Mouse (Mus musculus) cerebellum, postnatal 4 days (tissue): ENCODE data around the gene Srsf12.

Experiments used
- DNase-seq, 2 experiments: peaks; one replicate each; pipeline ENCODE4 v3.0.0; 2022; ENCODE audit warnings: low spot score in 2 of 2, mixed read lengths in 1 of 2

The Srsf12 gene

DNA sequence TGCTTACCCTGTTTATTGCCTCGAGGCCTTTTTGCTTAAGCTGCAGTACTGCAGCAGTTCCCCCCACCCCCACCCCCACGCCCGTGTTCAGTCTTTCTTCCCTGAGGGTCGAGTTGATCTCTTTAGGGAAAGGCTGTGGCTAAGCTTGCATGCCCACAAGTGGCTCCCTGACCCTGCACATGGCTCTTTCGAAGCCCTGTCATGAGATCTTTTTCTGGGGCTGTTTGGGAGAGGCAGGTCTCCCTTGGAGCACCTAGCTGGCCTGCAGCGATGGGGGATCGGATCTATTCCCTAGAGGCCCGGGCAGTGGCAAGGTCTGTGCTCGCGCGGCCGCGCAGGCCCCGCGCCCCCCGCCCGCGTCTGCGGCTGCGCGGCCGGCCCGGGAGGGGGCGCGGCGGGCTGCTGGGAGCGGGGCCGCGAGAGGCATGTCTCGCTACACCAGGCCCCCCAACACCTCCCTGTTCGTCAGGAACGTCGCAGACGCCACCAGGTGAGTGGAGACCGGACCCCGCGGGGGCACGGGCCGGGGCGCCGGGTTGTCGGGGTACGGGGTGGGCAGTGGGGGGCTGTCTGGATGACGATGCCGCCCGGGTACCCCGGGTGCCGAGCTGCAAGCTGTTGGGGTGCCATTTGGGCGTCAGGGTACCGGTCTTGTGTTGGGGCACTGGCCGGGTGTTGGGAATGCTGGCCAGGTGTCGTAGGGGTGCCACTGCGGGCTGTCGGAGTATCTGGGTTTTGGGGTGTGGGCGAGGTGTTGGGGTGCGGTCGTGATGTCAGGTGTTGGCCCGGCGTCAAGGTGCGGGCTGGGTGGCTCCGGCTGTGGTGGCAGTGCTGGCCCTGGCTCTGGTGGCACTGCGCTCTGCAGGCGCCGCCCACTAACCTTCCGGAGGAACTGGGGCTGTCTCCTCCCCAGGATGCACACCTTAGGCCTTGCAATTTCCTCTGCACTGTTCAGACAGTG lies at the start of gene Srsf12:
Srsf12 (plus strand) TSS at position 111 of the 961 bp plus-strand sequence.
- DNase-seq, result peak; percentile 30 to 33

DNA sequence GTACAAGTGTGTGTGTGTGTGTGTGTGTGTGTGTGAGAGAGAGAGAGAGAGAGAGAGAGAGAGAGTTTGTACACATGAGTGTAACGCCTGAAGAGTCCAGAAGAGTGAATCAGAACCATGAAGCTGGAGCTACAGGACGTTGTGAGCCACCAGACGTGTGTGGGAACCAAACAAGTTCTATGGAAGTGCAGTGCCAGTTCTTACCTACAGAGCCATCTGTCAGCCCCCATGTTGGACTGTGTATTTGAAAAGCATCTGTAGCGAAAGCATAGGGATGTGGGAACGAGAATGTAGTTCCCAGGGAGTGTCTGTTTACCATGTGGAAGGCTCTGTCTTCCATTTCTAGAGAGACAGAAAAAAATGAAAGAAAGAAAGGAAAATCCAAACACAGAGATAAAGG lies 25.3 kb upstream of the Srsf12 start:
- no peak for DNase-seq

DNA sequence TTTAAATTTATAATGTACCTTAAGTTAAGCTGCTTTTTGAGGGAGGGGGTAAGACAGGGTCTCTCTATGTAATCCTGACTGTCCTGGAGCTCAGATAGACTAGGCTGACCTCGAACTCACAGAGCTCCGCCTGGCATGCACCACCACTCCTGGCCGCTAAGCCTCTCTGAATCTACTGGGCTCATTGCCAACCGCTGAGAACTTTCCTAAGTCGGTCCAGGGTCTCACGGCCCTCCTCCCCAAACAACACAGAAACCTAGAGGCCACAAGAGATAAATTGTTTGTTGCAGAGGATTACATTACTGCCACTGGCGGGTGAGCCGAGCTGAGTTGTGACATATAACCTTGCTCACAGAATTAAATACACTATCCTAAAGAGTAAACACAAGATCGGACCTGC lies 20.6 kb upstream of the Srsf12 start:
- DNase-seq, result peak in 1 of 2 experiments; percentile 60

DNA sequence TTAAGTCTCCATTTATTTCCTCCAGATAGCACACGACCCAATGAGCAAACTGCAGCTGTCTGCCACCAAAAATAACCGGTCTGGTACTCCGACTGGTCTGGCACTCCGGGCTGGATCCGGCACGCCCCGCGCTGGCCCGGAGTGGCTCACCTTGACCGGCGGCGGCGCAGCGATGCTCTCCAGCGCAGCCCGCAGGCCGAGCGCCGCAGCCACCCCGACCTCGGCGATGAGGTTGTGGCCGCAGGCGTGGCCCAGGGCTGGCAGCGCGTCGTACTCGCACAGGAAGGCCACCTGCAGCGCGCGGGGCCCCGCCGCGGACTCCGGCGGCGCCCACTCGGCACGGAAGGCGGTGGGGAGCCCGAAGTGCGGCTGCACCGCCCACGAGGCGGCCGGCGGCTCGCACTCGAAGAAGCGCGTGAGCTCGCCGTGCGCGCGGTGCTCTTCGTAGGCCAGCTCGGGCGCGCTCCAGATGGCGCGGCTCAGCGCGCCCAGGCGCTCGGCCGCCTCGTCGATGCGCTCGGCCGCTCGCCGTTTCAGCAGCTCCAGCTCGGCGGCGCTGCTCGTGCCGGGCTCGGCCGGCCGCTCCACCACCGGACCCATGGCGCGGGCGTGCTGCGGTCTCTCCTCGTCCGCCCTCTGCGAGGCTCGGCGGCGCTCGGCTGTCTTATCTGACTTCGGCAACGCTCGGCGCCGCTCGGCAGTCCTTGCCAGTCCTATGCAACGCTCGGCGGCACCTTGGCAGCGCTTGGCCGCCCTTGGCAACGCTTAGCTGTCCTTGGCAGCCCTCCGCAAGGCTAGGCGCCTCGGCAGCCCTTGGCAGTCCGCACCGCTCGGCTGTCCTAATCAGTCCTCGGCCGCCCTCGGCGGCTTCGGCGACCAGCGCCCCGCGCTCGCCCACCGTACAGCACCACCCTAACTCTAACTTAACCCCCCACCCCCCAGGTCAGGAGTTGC lies 19.7 kb upstream of the Srsf12 start:
- peak; percentile 92 to 99 for DNase-seq

DNA sequence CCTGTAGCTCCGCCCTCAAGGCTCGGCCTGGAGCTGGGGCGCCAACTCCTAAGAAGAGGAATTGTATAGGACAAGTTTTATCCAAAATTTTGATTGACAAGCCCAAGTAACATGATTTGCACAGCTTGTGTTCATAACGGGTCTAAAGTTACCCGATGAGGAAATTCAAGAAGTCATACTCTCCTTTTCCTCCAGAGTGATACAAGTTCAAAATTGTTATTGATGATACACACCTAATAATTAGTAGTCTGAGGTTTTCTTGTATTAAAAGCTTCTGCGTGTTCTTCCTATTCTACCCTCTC lies 19.1 kb upstream of the Srsf12 start, which contains the start of gene Pm20d2:
Pm20d2 (minus strand) TSS at position 3 of the 302 bp plus-strand sequence.
- no peak for DNase-seq

DNA sequence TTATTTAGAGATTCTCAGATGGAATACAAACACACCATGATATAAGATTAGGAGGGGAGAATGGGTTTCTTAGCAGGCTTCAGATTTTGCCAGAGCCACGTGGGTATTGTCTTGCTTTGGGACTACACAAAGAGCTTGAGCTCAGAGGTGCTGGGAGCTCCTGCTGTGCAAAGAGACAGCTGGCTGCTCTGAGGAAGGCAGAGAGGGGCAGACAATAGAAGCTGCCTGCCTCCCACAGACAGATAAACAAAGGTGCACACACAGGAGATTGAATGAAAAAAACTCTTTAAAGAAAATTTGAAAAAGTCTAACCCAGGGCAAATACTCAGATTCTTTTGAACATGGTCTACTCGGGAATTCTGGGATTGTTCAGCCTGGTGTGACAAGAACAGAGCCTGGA lies 10.7 kb upstream of the Srsf12 start:
- no peak for DNase-seq

DNA sequence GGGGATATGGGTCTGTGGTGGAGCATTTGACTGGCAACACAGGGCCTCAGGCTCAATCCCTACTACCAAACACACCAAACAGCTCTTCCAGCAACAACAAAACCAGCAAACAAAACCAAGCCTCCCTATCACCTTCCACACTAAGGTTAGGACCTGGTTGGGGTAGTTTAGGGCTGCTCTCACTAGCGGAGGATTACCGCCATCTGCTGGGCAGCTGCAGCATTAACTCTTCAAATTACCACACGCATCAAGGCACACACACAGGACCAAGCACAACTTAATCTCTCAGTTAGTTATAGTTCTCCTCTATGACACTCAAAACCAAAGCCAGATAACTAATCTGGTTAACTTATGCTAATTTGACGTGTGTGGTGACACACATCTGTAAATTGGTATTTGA lies 4.1 kb upstream of the Srsf12 start:
- peak in 1 of 2 experiments; percentile 59 for DNase-seq

DNA sequence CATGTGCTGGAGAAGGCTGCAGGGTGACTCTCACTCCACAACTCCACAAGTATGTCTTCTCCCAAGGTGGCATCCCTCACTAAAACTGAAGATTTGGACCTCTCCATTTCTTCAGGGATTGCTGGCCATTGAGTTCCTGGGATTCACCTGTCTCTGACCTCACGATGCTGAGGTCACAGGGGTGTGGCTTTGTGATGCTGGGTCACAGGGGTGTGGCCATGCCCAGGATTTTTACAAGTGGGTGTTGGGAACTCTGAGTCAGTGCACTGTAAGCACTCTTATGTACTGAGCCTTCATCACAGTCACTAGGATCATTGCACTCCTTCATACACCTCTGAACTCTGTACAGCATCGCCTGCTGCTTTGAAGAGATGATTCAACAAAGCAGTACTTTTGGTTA lies 1.2 kb upstream of the Srsf12 start:
- no peak for DNase-seq

DNA sequence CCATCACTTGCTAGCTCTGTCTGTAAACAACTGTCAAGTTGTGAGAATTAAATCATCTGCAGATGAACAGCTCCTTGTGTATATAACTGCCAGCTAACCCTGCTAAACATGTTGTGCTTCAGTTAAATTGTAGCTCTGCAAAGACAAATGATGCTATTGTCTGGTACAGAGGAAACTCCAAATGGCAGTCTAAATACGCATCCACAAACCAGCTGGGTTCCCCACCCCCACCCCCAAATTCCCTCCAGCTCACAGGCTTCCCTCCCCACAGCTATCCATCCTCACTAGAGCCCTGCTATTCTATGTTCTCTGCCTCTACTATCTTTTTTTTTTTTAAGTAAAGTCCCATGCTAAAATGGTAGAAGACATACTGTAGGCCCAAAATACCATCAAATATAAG lies 13.1 kb downstream of the Srsf12 start:
- no peak for DNase-seq

DNA sequence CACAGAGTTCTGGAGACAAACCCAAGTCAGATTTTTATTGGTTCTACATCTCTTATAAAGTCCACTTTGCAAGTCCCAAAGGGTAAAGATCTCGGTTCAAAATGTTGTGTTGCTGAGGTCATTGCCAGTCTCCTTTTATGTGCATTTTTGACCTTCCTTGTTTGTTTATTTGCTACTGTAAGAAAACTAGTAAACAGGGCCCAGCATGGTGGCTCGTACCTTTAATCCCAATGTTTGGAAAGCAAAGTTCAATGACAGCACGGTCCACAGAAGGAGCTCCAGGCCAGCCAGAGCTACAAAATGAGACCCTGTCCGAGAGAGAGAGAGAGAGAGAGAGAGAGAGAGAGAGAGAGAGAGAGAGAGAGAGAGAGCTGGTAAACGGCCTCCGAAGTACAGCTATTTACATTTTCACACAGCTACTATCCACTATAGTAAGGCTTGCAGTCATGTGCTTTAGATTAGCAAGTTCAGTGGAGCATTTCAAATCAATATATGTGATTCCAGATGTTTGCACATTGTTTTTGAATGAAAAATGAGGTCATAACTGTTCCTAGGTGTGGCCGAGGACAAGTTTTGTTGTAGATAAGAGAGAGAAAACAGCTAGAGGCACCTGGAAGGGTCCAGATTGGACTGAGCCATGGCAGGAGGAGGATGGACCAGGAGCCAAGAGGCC lies 15.3 kb downstream of the Srsf12 start:
- DNase-seq, result no peak

DNA sequence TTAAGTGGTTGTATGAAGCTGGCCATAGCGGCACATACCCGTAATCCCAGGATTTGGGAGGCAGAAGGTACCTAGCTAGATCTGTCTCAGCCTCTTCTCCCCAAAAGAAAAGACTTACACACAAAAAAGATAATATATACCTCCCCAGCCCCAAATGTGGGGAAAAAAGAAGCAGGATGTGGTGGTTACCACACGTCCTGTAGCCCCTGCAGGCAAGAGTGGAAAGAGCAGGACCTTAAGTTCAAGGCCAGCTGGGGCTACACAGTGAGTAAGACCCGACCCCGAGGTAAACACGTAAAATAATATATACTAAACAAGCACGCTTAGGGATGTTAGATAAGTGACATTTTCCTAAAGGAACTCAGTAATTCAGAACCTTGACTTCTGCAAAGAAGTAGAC lies 18.4 kb downstream of the Srsf12 start:
- no peak for DNase-seq

DNA sequence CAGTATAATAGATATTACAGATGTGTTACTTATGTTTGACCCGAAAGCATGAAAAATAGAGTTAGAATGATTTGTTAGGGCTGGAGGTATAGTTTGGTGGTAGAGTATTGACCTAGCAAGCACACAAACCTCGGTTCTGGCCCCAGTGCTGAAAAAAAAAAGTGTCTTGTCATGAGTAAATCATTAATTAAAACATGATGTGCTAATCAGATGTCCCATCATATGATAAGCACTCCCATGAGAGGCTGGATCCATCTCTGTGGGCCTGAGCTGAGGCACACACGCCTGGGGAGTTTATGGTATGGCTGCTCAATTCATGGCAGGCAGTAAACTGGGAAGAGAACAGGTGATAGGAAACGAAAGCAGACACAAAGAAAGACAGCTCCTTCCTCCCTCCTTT lies 20.8 kb downstream of the Srsf12 start:
- no peak for DNase-seq

DNA sequence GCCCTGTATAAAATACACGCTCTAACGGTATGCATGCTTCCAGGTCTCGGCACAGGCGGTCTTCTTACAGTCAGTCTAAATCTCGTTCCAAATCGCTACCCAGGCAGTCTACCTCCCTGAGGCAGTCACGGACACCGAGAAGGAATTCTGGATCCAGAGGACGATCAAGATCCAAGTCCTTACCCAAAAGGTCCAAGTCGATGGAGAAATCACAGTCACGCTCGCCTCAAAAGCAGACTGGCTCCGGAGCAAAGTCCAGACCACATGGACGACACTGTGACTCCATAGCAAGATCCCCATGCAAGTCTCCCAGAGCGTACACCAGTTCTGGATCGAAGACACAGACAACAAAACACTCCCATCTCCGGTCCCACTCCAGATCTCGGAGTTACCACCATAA lies 22.1 kb downstream of the Srsf12 start:
- no peak for DNase-seq

DNA sequence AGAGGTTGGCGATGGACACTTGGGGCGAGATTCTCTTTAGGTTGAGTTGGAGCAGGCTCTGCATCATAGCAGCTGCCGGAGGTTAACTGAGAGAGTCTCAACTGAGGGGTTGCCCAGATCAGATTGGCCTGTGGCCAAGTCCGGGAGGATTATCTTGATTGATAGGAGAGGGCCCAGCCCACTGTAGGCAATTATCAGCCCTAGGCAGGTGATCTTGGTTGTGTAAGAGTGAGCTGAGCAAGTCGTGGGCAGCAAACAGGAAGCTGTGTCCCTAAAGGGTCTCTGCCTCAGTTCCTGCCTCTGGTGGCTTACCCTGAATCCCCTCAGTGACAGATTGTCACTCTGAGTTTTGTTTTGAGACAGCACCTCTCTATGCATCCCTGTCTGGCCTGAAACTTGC lies 33.7 kb downstream of the Srsf12 start:
- DNase-seq, result peak in 1 of 2 experiments; percentile 16

DNA sequence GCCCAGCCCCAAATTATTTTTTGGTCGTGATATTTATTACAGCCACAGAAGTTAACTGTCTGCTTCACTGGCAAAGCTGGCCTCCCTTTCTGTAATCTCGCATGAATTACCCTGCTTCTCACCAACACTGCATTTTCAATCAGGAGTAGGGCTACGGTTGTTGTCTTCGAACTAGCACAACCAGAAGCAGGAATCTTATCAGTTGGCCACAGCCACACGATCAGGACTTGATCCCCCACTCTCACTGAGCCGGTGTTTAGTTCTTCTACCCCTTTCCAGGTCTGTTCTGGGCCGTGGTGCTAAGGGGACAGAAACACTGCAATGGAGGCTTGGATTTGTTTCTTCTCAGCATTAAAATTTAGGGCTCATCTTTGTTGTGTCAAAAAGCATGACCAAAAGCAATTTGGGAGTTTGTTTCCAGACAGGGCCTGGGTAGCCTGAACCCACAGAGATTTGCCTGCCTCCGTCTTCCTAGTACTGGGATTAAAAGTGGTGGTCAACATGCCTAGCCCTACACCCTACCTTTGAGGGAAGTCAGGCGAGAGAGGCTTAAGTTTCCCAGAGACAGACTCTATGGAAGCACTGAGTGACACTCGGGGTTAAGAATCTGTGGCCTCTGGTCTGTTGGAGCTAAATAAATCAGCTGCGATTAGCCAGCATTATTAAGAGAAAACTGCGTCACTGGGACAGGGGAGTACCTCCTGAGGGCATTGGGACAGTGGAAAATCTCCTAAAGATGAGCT lies 34.4 kb downstream of the Srsf12 start:
- no peak for DNase-seq

DNA sequence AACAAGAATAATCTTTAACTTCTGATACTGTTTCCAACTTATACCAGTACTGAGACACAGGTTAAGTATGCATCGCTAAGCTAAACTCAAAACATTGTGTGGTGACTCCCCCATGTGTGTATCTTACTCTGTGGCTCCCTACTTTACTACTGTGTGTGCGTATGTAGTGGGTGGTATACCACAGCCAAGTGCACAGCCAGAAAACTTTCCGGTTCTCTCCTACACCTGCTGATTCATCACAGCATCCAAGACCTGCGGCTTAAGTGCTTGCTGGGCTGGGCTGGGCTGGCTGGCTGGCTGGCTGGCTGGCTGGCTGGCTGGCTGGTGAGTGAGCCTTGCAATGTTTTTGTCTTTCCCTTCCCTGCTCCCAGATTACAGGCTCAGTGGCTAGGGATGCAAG lies 35.1 kb downstream of the Srsf12 start:
- no peak for DNase-seq

DNA sequence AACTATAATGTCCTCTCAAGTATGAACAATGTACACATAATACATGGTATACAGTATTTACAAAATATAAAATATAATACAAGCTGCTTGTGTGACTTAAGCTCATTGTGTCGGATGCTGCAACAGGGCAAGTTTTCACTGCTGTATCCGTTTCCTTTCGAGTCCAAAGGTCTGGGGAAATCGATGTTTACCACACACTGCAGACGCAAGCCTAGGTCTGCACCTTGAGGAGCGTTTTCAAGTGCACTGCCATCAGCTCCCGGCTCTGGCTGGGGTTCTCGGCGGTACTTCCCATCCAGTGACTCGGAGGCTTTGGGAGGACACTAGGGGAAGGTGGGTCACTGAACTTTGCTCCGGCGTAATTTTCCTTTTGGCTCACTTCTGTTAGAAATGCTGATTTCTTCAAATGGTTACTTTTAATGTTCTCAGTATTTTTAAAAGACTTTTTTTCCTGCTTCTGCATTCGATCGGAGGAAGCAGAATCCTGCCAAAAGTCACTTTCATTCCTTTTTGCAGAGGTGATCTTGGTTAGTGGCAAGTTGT lies 37.1 kb downstream of the Srsf12 start:
- DNase-seq, result no peak

DNA sequence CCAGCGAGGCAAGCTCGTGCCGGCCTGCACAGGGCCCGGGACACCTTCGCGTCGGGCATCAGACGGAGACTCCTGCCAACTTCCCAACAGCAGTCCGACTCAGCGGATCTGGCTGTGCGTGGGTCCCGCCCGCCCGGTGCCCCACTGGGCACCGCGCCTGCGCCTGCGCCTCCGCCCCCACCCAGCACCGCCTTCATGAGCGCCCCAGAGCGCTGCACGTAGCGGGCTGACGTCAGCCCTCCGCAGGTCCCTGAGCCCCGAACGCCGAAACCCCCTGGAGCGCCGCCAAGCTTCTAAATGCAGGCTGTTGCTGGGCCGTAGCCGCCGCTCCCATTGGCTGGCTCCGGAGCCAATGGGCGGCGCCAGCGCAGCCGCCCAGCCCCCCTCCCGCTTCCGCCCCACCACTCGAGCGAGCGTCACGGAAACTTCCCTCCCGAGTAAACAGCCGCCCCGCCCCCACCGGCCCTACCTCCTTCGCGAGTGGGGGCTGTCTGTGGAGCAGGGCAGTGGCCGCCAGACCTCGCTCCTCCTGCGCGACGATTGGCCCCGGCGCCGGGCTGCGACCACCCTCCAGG lies 38.8 kb downstream of the Srsf12 start:
- DNase-seq, result peak; percentile 96 to 99

DNA sequence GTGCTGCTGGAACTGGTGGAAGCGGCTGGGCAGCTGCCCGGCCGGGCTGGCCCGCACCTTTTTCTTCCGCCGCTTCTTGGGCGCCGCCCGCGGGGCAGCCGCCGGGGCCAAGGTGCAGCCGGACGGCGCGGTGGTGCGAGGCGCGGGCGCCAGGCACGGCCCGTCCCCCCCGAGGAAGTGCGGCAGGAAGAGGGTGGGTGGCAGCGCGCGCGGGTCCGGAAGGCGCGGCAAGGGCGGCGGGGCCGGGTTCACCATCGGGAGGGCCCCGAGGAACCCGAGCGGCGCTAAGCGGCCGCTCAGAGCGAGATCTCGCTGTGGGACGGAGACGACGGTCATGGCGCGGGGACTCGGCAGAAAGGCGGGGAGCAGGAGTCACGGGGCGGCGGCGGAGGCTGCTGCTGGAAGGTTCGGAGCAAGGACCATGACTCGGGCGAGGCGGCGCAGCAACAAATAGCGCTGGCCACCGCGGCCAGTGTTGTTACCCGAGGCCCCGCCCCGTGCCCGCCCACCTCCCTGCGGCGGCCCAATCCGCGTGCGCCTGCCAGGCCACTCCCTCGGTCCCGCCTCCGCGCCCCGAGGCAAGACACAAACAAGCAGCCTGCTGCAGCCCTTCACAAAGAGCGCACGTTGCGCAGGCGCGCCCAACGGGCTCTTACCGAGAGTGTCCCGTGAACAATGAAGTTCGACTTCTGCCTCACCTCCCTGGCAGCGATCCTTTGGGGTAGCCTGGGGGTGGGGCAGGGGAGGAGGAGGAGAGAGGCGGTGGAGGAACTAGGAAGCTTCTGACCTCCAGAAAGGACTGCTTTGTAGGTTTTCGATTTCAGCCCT lies 39.5 kb downstream of the Srsf12 start:
- DNase-seq, result peak; percentile 96 to 99

DNA sequence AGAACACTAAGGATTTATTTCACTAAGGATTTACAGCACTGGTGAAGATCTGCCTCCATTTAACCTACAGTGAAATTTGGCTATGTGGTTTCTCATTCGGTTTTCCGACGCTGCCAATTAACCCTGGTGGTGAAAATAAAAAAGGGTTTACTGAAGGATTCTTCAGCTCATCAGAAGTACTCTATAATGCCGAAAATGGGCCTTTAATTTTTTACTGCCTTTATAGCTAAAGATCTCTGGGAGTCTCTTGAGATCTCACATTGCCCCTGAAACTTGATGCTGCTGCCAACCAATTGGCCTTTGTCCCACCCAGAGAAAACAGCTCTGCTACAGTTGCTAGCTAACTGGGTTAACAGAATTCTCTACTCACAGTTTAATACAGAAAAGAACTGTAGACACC lies 40.1 kb downstream of the Srsf12 start:
- peak in 1 of 2 experiments; percentile 2 for DNase-seq
